Mouse (Mus musculus): ENCODE results near the gene Gm20388. TPM values are rescaled to one million over a fixed set of nuclear protein-coding genes. Genes with fewer than 3 reads are reported as not detected.
A peak's percentile ranks its signal among the peaks of the same experiment; 100 is the strongest.

Gm20388 gene
- polyA plus RNA-seq, 1 experiment from 2014 or later = not detected

DNA sequence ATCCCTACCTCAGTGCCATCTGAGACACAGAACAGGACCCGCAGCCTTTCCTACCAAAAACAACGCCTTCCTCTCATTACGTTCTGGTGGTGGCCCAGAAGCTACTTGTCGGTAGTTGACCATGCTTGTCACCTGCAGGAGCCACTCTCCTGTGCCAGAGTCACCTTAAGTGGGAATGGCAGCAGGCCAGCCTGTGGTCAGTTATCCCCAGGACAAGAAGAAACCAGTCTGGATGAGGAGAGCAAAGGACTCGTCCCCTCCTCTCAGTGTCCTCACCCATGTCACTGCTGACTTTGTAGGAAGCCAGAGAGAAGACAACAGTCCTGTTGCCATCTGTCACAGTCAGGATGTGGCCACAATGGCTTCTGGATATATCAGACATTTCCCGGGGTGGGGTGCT, 2906.3 kb downstream of the Gm20388 start:
- no peak overlapping the region for H3K27ac ChIP-seq (ENCODE audit: low read length)
- H3K9ac ChIP-seq (ENCODE audit: low read length) = no peak overlapping the region
- no peaks in the 10 kb centered on the region for H3K27me3 ChIP-seq (ENCODE audit: control insufficient read depth, insufficient read depth, low read depth, low read length)
- peaks cover 3% of the 10 kb centered on the region; the same call in 1 of the 2 replicates for H3K36me3 ChIP-seq (ENCODE audit: control insufficient read depth, insufficient read depth, low read length)
- no peak for ATAC-seq (ENCODE audit: low read depth)
- no peaks in the 10 kb centered on the region for H3K4me1 ChIP-seq (replicated peaks; ENCODE audit: control insufficient read depth, insufficient read depth, low read length)
- no peaks in the 10 kb centered on the region for H3K9me3 ChIP-seq (ENCODE audit: control insufficient read depth, low read length)
- 87% methylated on average over 6 of the region's 6 CpGs for WGBS
- no peak overlapping the region for H3K4me3 ChIP-seq (ENCODE audit: low read length)
- H3K4me2 ChIP-seq (ENCODE audit: low read depth, low read length) = no peak overlapping the region

DNA sequence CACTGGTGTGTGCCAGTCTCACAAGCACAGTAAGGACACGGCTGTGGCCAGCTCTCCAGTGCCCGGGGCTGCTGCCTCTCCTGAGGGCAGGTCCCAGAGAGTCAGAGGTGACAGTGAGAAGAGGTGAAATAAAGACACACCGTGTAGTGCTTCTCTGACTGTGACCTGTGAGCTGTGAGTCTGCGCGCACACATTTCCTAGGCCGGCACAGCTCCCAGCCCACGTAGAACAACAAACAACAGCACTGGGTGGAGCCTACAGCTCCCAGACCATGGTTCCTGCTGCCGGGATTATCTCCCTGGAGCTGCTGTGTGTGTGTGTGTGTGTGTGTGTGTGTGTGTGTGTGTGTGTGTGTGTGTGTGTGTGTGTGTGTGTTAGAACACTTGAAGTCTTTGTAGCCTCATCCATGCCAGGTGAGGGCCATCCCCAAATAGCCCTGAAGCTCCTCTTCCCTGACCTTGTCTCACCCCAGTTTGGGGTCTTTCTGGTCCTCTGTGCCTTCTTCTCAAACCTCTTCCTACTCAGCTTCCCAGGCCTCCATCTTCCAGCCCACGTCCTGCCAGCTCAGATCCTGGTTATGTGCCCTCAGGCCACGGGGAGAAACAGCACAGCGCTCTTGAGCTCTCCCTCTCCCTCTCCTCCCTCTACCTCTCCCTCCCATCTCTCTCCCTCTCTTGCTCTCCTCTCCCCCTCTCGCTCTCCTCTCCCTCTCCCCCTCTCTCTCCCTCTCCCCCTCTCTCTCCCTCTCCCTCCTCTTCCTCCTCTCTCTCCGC, 2907.3 kb downstream of the Gm20388 start:
- ATAC-seq (ENCODE audit: low read depth) = no peak
- Histone ChIP-seq H3K4me2 (ENCODE audit: low read depth, low read length) (no peak overlapping the region), H3K36me3 (ENCODE audit: control insufficient read depth, insufficient read depth, low read length) (peaks cover 3% of the 10 kb centered on the region; the same call in 1 of the 2 replicates), H3K27ac (ENCODE audit: low read length) (no peak overlapping the region), H3K9me3 (ENCODE audit: control insufficient read depth, low read length) (no peaks in the 10 kb centered on the region), H3K27me3 (ENCODE audit: control insufficient read depth, insufficient read depth, low read depth, low read length) (no peaks in the 10 kb centered on the region), H3K4me3 (ENCODE audit: low read length) (no peak overlapping the region), H3K4me1 (replicated peaks; ENCODE audit: control insufficient read depth, insufficient read depth, low read length) (no peaks in the 10 kb centered on the region), H3K9ac (ENCODE audit: low read length) (no peak overlapping the region)
- 27% methylated on average over 13 of the region's 13 CpGs for WGBS

DNA sequence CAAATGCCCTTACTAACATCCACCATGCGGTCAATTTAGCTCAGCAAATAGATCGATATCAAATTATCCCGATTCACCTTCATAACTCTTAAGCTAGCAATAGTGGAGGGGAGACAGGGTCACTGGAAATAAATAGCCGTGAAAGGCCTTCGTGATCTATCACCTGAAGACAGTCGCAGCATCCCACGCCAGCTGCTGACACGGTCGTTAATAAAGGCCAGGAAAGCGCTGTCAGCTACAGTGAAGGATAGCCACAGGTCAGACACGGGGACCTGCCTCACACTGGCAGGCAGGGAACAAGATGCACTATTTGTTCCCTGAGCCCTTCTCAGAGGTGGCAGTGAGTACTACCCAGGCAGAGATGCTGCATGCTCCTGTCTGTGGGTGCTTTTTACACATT, 2909.1 kb downstream of the Gm20388 start:
- H3K9me3 ChIP-seq (ENCODE audit: control insufficient read depth, low read length) = no peaks in the 10 kb centered on the region
- H3K36me3 ChIP-seq (ENCODE audit: control insufficient read depth, insufficient read depth, low read length) = peaks cover 3% of the 10 kb centered on the region; the same call in 1 of the 2 replicates
- no peak overlapping the region for H3K27ac ChIP-seq (ENCODE audit: low read length)
- no peaks in the 10 kb centered on the region for H3K27me3 ChIP-seq (ENCODE audit: control insufficient read depth, insufficient read depth, low read depth, low read length)
- H3K4me3 ChIP-seq (ENCODE audit: low read length) = no peak overlapping the region
- ATAC-seq (ENCODE audit: low read depth) = no peak
- WGBS = 33% methylated on average over 11 of the region's 11 CpGs
- H3K9ac ChIP-seq (ENCODE audit: low read length) = no peak overlapping the region
- no peaks in the 10 kb centered on the region for H3K4me1 ChIP-seq (replicated peaks; ENCODE audit: control insufficient read depth, insufficient read depth, low read length)
- no peak overlapping the region for H3K4me2 ChIP-seq (ENCODE audit: low read depth, low read length)

- no peak for ATAC-seq (ENCODE audit: low read depth)
- no peak overlapping the region for H3K4me3 ChIP-seq (ENCODE audit: low read length)
- no peak overlapping the region for H3K9ac ChIP-seq (ENCODE audit: low read length)
- 32% methylated on average over 5 of the region's 5 CpGs for WGBS
- H3K9me3 ChIP-seq (ENCODE audit: control insufficient read depth, low read length) = no peaks in the 10 kb centered on the region
- H3K36me3 ChIP-seq (ENCODE audit: control insufficient read depth, insufficient read depth, low read length) = no peaks in the 10 kb centered on the region
- no peak overlapping the region for H3K4me2 ChIP-seq (ENCODE audit: low read depth, low read length)
- H3K27ac ChIP-seq (ENCODE audit: low read length) = no peak overlapping the region
- H3K27me3 ChIP-seq (ENCODE audit: control insufficient read depth, insufficient read depth, low read depth, low read length) = no peaks in the 10 kb centered on the region
- no peaks in the 10 kb centered on the region for H3K4me1 ChIP-seq (replicated peaks; ENCODE audit: control insufficient read depth, insufficient read depth, low read length)
These were observed 2913.9 kb downstream of the Gm20388 start for GRCm38 (mm10) chr8:122824571-122824970.

DNA sequence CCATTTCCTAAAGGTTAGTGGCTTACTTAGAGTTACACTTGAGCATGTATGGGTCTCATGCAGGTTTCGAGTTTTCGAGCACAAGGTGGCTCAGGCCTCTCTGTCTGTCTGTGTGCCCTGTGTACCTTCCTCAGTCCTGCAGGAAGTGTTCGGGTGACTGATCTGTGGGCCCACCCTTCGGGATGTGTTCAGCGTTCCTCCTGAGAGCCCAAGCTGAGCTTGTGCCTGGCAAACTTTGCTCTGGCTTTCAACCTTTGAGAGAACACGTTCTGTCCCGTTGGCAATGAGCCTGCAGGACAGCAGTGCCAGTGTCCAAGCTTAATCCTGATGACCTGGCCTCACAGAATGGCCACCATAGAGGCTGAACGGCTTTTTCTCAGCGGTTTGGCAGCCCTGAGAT, 2914.3 kb downstream of the Gm20388 start:
- WGBS = 67% methylated on average over 9 of the region's 9 CpGs
- ATAC-seq (ENCODE audit: low read depth) = no peak
- H3K9ac ChIP-seq (ENCODE audit: low read length) = no peak overlapping the region
- H3K27ac ChIP-seq (ENCODE audit: low read length) = no peak overlapping the region
- H3K36me3 ChIP-seq (ENCODE audit: control insufficient read depth, insufficient read depth, low read length) = no peaks in the 10 kb centered on the region
- H3K27me3 ChIP-seq (ENCODE audit: control insufficient read depth, insufficient read depth, low read depth, low read length) = no peaks in the 10 kb centered on the region
- no peak overlapping the region for H3K4me3 ChIP-seq (ENCODE audit: low read length)
- no peak overlapping the region for H3K4me2 ChIP-seq (ENCODE audit: low read depth, low read length)
- H3K9me3 ChIP-seq (ENCODE audit: control insufficient read depth, low read length) = no peaks in the 10 kb centered on the region
- H3K4me1 ChIP-seq (replicated peaks; ENCODE audit: control insufficient read depth, insufficient read depth, low read length) = no peaks in the 10 kb centered on the region

DNA sequence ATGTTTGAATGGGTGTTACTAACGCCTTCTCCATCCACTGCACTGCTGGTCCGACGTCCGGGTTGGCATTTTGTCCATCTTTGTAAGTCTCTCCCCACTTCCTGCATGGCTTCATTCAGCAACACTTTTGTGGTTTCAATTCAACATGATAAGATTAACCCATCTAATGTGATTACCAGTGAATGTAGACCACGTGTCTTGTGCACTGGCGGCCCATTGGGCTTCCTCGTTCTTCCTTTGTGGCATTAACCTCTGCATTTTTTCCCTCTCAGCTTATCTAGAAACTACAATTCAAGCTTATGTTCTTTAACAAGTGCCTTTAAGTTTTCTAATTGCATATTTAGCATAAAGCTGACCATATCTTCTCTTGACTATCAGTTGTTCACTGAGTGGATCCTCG, 2914.8 kb downstream of the Gm20388 start:
- ATAC-seq (ENCODE audit: low read depth) = no peak
- H3K27me3 ChIP-seq (ENCODE audit: control insufficient read depth, insufficient read depth, low read depth, low read length) = no peaks in the 10 kb centered on the region
- no peaks in the 10 kb centered on the region for H3K4me1 ChIP-seq (replicated peaks; ENCODE audit: control insufficient read depth, insufficient read depth, low read length)
- no peak overlapping the region for H3K27ac ChIP-seq (ENCODE audit: low read length)
- H3K36me3 ChIP-seq (ENCODE audit: control insufficient read depth, insufficient read depth, low read length) = no peaks in the 10 kb centered on the region
- no peaks in the 10 kb centered on the region for H3K9me3 ChIP-seq (ENCODE audit: control insufficient read depth, low read length)
- no peak overlapping the region for H3K9ac ChIP-seq (ENCODE audit: low read length)
- no peak overlapping the region for H3K4me2 ChIP-seq (ENCODE audit: low read depth, low read length)
- H3K4me3 ChIP-seq (ENCODE audit: low read length) = no peak overlapping the region
- WGBS = 66% methylated on average over 8 of the region's 8 CpGs

- no peak overlapping the region for H3K9ac ChIP-seq (ENCODE audit: low read length)
- H3K27ac ChIP-seq (ENCODE audit: low read length) = no peak overlapping the region
- 76% methylated on average over 3 of the region's 3 CpGs for WGBS
- no peak overlapping the region for H3K4me2 ChIP-seq (ENCODE audit: low read depth, low read length)
- H3K9me3 ChIP-seq (ENCODE audit: control insufficient read depth, low read length) = no peaks in the 10 kb centered on the region
- ATAC-seq (ENCODE audit: low read depth) = no peak
- H3K4me1 ChIP-seq (replicated peaks; ENCODE audit: control insufficient read depth, insufficient read depth, low read length) = no peaks in the 10 kb centered on the region
- no peaks in the 10 kb centered on the region for H3K27me3 ChIP-seq (ENCODE audit: control insufficient read depth, insufficient read depth, low read depth, low read length)
- no peaks in the 10 kb centered on the region for H3K36me3 ChIP-seq (ENCODE audit: control insufficient read depth, insufficient read depth, low read length)
- no peak overlapping the region for H3K4me3 ChIP-seq (ENCODE audit: low read length)
These were observed 2918.8 kb downstream of the Gm20388 start for GRCm38 (mm10) chr8:122829396-122829795.

DNA sequence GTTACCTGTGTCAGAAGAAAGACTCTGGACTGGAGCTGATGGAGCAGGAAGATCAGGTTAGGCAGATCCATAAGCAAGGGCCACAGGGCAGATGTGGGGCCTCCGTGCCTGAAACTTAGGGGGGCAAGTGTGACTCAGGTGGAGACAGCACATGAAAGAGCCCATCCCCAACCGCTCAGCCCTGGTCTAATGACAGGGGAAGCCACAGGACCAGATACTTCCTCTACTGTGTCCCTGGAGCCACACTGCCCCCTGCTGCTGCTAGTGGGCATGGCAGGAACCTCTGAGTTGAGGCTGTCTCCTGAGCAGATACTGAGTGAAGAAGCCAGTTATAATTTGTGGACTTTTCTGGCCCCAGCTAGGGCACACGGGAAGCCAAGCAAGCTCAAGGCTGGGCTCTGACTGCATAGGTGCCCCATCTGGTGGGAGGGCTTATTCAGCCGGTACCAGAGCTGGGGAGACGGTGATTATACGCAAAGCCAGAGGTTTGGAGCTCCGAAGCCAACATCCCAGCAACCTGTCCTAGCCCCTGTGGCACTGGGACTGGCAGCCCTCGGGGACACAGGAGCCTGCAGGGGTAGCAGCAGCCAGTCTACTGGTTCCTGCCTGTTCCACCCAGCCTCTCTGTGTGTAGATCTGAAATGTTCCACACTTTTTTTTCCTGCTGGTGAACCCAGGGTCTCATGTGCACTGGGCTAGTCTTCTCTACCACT, 2919.9 kb downstream of the Gm20388 start:
- Histone ChIP-seq H3K27me3 (ENCODE audit: control insufficient read depth, insufficient read depth, low read depth, low read length) (no peaks in the 10 kb centered on the region), H3K4me1 (replicated peaks; ENCODE audit: control insufficient read depth, insufficient read depth, low read length) (no peaks in the 10 kb centered on the region), H3K27ac (ENCODE audit: low read length) (no peak overlapping the region), H3K4me3 (ENCODE audit: low read length) (no peak overlapping the region), H3K9me3 (ENCODE audit: control insufficient read depth, low read length) (no peaks in the 10 kb centered on the region), H3K36me3 (ENCODE audit: control insufficient read depth, insufficient read depth, low read length) (no peaks in the 10 kb centered on the region), H3K4me2 (ENCODE audit: low read depth, low read length) (no peak overlapping the region), H3K9ac (ENCODE audit: low read length) (no peak overlapping the region)
- ATAC-seq (ENCODE audit: low read depth) = peak; percentile 79
- 40% methylated on average over 8 of the region's 8 CpGs for WGBS

- Histone ChIP-seq H3K27me3 (ENCODE audit: control insufficient read depth, insufficient read depth, low read depth, low read length) (no peaks in the 10 kb centered on the region), H3K27ac (ENCODE audit: low read length) (no peak overlapping the region), H3K4me1 (replicated peaks; ENCODE audit: control insufficient read depth, insufficient read depth, low read length) (no peaks in the 10 kb centered on the region), H3K9ac (ENCODE audit: low read length) (no peak overlapping the region), H3K4me2 (ENCODE audit: low read depth, low read length) (no peak overlapping the region), H3K36me3 (ENCODE audit: control insufficient read depth, insufficient read depth, low read length) (no peaks in the 10 kb centered on the region), H3K4me3 (ENCODE audit: low read length) (no peak overlapping the region), H3K9me3 (ENCODE audit: control insufficient read depth, low read length) (no peaks in the 10 kb centered on the region)
- WGBS = 86% methylated on average over 8 of the region's 8 CpGs
- ATAC-seq (ENCODE audit: low read depth) = no peak
These were observed 2923.8 kb downstream of the Gm20388 start for GRCm38 (mm10) chr8:122834416-122834815.
